Mouse (Mus musculus): ENCODE data around the gene Fbxw7. TPM values are rescaled to one million over a fixed set of nuclear protein-coding genes. Genes with fewer than 3 reads are reported as not detected.

Gene Fbxw7
- 40.5 and 47.8 TPM in 2 replicates for total RNA-seq (2017)

- ATAC-seq (ENCODE audit: extremely low read depth, insufficient number of reproducible peaks, low FRiP score, poor library complexity, severe bottlenecking): no peak
Measured at GRCm38 (mm10) chr3:84814762-84815381, at the start of gene Fbxw7. Gene Fbxw7, plus strand, starts transcription at chr3:84815268.

- ATAC-seq (ENCODE audit: extremely low read depth, insufficient number of reproducible peaks, low FRiP score, poor library complexity, severe bottlenecking): no peak
Measured at GRCm38 (mm10) chr3:84768940-84769339, 46.1 kb upstream of the Fbxw7 start.

GRCm38 (mm10) chr3:84769411-84769810, 45.7 kb upstream of the Fbxw7 start:
- ATAC-seq (ENCODE audit: extremely low read depth, insufficient number of reproducible peaks, low FRiP score, poor library complexity, severe bottlenecking): no peak

GRCm38 (mm10) chr3:84770518-84770917, 44.5 kb upstream of the Fbxw7 start:
- ATAC-seq (ENCODE audit: extremely low read depth, insufficient number of reproducible peaks, low FRiP score, poor library complexity, severe bottlenecking): no peak

GRCm38 (mm10) chr3:84771980-84772379, 43.1 kb upstream of the Fbxw7 start:
- peak; percentile 95 for ATAC-seq (ENCODE audit: extremely low read depth, insufficient number of reproducible peaks, low FRiP score, poor library complexity, severe bottlenecking)

- no peak for ATAC-seq (ENCODE audit: extremely low read depth, insufficient number of reproducible peaks, low FRiP score, poor library complexity, severe bottlenecking)
Measured at GRCm38 (mm10) chr3:84774246-84775066, 40.6 kb upstream of the Fbxw7 start.

- no peak for ATAC-seq (ENCODE audit: extremely low read depth, insufficient number of reproducible peaks, low FRiP score, poor library complexity, severe bottlenecking)
Measured at GRCm38 (mm10) chr3:84775067-84775423, 40.0 kb upstream of the Fbxw7 start.

- no peak for ATAC-seq (ENCODE audit: extremely low read depth, insufficient number of reproducible peaks, low FRiP score, poor library complexity, severe bottlenecking)
Measured at GRCm38 (mm10) chr3:84775577-84775976, 39.5 kb upstream of the Fbxw7 start.

- ATAC-seq (ENCODE audit: extremely low read depth, insufficient number of reproducible peaks, low FRiP score, poor library complexity, severe bottlenecking): no peak
Measured at GRCm38 (mm10) chr3:84776084-84776483, 39.0 kb upstream of the Fbxw7 start.

- no peak for ATAC-seq (ENCODE audit: extremely low read depth, insufficient number of reproducible peaks, low FRiP score, poor library complexity, severe bottlenecking)
Measured at GRCm38 (mm10) chr3:84787914-84788313, 27.2 kb upstream of the Fbxw7 start.

- no peak for ATAC-seq (ENCODE audit: extremely low read depth, insufficient number of reproducible peaks, low FRiP score, poor library complexity, severe bottlenecking)
Measured at GRCm38 (mm10) chr3:84804036-84804435, 11.0 kb upstream of the Fbxw7 start.

- no peak for ATAC-seq (ENCODE audit: extremely low read depth, insufficient number of reproducible peaks, low FRiP score, poor library complexity, severe bottlenecking)
Measured at GRCm38 (mm10) chr3:84806206-84806605, 8.9 kb upstream of the Fbxw7 start.

GRCm38 (mm10) chr3:84807826-84808225, 7.2 kb upstream of the Fbxw7 start:
- no peak for ATAC-seq (ENCODE audit: extremely low read depth, insufficient number of reproducible peaks, low FRiP score, poor library complexity, severe bottlenecking)

- no peak for ATAC-seq (ENCODE audit: extremely low read depth, insufficient number of reproducible peaks, low FRiP score, poor library complexity, severe bottlenecking)
Measured at GRCm38 (mm10) chr3:84808906-84809305, 6.2 kb upstream of the Fbxw7 start.

GRCm38 (mm10) chr3:84810803-84811202, 4.3 kb upstream of the Fbxw7 start:
- ATAC-seq (ENCODE audit: extremely low read depth, insufficient number of reproducible peaks, low FRiP score, poor library complexity, severe bottlenecking): no peak

GRCm38 (mm10) chr3:84813436-84814156, 1.5 kb upstream of the Fbxw7 start:
- no peak for ATAC-seq (ENCODE audit: extremely low read depth, insufficient number of reproducible peaks, low FRiP score, poor library complexity, severe bottlenecking)

- ATAC-seq (ENCODE audit: extremely low read depth, insufficient number of reproducible peaks, low FRiP score, poor library complexity, severe bottlenecking): peak; percentile 95
Measured at GRCm38 (mm10) chr3:84814157-84814761, 809 bp upstream of the Fbxw7 start.

- peak; percentile 25; the same call in 1 of the 2 replicates for ATAC-seq (ENCODE audit: extremely low read depth, insufficient number of reproducible peaks, low FRiP score, poor library complexity, severe bottlenecking)
Measured at GRCm38 (mm10) chr3:84815461-84815860, 393 bp downstream of the Fbxw7 start.

GRCm38 (mm10) chr3:84816951-84817350, 1.9 kb downstream of the Fbxw7 start:
- no peak for ATAC-seq (ENCODE audit: extremely low read depth, insufficient number of reproducible peaks, low FRiP score, poor library complexity, severe bottlenecking)
